Mouse (Mus musculus) kidney, adult 2 months (tissue): ENCODE results near the gene Peak1.

Experiments
- CTCF ChIP-seq: fragments of 200-500 bp; conservative IDR thresholded peaks from 2 replicates; pipeline ENCODE4 v1.5.1; 2011; ENCODE audit warnings: low read depth, mild to moderate bottlenecking, control low read depth, low read length, moderate library complexity, mixed read lengths; ENCODE audit not compliant: insufficient read depth, insufficient read length
- POLR2A ChIP-seq: fragments of 200-500 bp; IDR thresholded peaks from one replicate; pipeline ENCODE4 v1.6.1; 2011; ENCODE audit warnings: low read depth, low read length, control low read depth

GRCm38 (mm10) chr9:56417415-56417947, 386 bp downstream of the Peak1 start:
- TF ChIP-seq CTCF (peak; percentile 48), POLR2A (no peak)
